Mouse (Mus musculus): Measurements from ENCODE around the gene Gm20823. TPM values are rescaled to one million over a fixed set of nuclear protein-coding genes. Genes with fewer than 3 reads are reported as not detected.

Gene Gm20823
- polyA plus RNA-seq (2017; shearing (Covaris generic)): not detected

DNA sequence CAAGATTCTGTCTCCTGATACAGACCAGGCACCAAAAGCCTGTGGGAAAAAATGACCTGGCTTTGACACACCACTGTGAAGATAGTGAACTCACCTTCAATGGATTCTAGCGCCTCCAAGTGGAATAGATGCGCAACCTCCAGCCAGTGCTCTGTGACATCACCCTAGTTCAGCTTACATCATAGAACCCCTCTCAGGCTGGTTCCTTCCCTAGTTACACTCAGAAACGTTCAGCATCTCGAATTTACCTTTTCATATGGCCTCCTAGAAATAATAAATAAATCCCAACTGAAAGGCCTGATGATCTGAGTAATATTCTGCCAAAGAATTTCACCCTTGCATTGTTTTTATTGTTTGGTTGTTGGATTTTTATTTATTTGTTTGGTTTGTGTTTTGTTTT lies at the start of gene Gm20823:
Gm20823 (minus strand) TSS at position 101 of the 400 bp plus-strand sequence.

Measured in inflammation-experienced regulatory T-cells, adult 16 weeks (primary cell).